Mouse (Mus musculus) heart, embryonic 15.5 days (tissue): ENCODE measurements around the gene Acadsb. TPM values are rescaled to one million over a fixed set of nuclear protein-coding genes. Genes with fewer than 3 reads are reported as not detected.
"Not testable (repeated sequence)": the region's sequence is repeated elsewhere in the genome, so short reads cannot be mapped to it uniquely, and the experiment has no call there.

Experiments
- ATAC-seq: fragments of 200-750 bp; cut with Nextera tagmentation; replicated peaks from 2 replicates; pipeline ENCODE4 v1.8.0; 2017; ENCODE audit warnings: low read depth, moderate TSS enrichment; ENCODE audit not compliant: insufficient number of reproducible peaks, insufficient read depth, low FRiP score
- H3K27ac ChIP-seq: fragments of 300-500 bp; sonication (generic); 2 replicates; pipeline ENCODE4 v1.5.1; 2015; ENCODE audit warnings: mild to moderate bottlenecking, inconsistent platforms
- H3K27me3 ChIP-seq: fragments of 300-500 bp; sonication (generic); 2 replicates; pipeline ENCODE4 v1.6.1; 2015; ENCODE audit warnings: inconsistent platforms
- H3K36me3 ChIP-seq: fragments of 300-500 bp; sonication (generic); 2 replicates; pipeline ENCODE4 v1.6.1; 2015; ENCODE audit warnings: mild to moderate bottlenecking, inconsistent platforms
- H3K4me1 ChIP-seq: fragments of 300-500 bp; sonication (generic); replicated peaks from 2 replicates; pipeline ENCODE4 v1.6.1; 2015; ENCODE audit warnings: inconsistent platforms
- H3K4me2 ChIP-seq: fragments of 300-500 bp; sonication (generic); 2 replicates; pipeline ENCODE4 v1.6.1; 2015; ENCODE audit warnings: inconsistent platforms, mild to moderate bottlenecking, moderate library complexity
- H3K4me3 ChIP-seq: fragments of 300-500 bp; sonication (generic); 2 replicates; pipeline ENCODE4 v1.5.1; 2015; ENCODE audit warnings: mild to moderate bottlenecking, inconsistent platforms
- H3K9ac ChIP-seq: fragments of 300-500 bp; sonication (generic); 2 replicates; pipeline ENCODE4 v1.6.1; 2015; ENCODE audit warnings: mild to moderate bottlenecking, inconsistent platforms
- H3K9me3 ChIP-seq: fragments of 300-500 bp; sonication (generic); replicated peaks from 2 replicates; pipeline ENCODE4 v1.6.1; 2016; ENCODE audit warnings: inconsistent platforms
- WGBS: fragments of 180-500 bp; shearing (Covaris S2); methylation state at CpG from one replicate; pipeline ENCODE4 v1.1.7; 2015; ENCODE audit warnings: mixed read lengths; 5-methylcytosine and 5-hydroxymethylcytosine counted together
- polyA plus RNA-seq: library from polyadenylated mRNA; unstranded; fragments of >200 nt; fragmentation: Nextera tagmentation; extraction: Ambion mirVana; gene quantifications from 2 replicates; pipeline ENCODE4 v1.2.1, GENCODE M21; 2015

Gene Acadsb
- polyA plus RNA-seq, result 93.0 and 94.9 TPM in 2 replicates

- Histone ChIP-seq H3K4me1 (peaks cover 18% of the 10 kb centered on the region), H3K9me3 (no peaks in the 10 kb centered on the region), H3K4me2 (peak within 1 kb of the TSS; percentile 68), H3K27me3 (no peaks in the 10 kb centered on the region), H3K9ac (peak within 1 kb of the TSS; percentile 93), H3K27ac (peak within 1 kb of the TSS; percentile 80), H3K4me3 (peak within 1 kb of the TSS; percentile 91), H3K36me3 (no peaks in the 10 kb centered on the region)
- ATAC-seq, result peak; percentile 98
- under 1% methylated on average over 42 of the region's 42 CpGs for WGBS
These were observed at the start of gene Acadsb, which contains the start of gene Ikzf5 for GRCm38 (mm10) chr7:131410416-131411058. TSS of gene Acadsb (plus strand) at chr7:131410601. TSS of gene Ikzf5 (minus strand) at chr7:131410521.

- peak overlapping the region; percentile 97 for H3K27ac ChIP-seq
- H3K4me2 ChIP-seq, result peak overlapping the region; percentile 93
- peaks cover 16% of the 10 kb centered on the region for H3K4me1 ChIP-seq
- peak; percentile 64 for ATAC-seq
- H3K9me3 ChIP-seq, result no peaks in the 10 kb centered on the region
- H3K36me3 ChIP-seq, result peaks cover 20% of the 10 kb centered on the region
- peak overlapping the region; percentile 86 for H3K4me3 ChIP-seq
- peak overlapping the region; percentile 88 for H3K9ac ChIP-seq
- H3K27me3 ChIP-seq, result no peaks in the 10 kb centered on the region
- WGBS, result under 1% methylated on average over 35 of the region's 35 CpGs
These were observed 48.2 kb upstream of the Acadsb start for GRCm38 (mm10) chr7:131362269-131362614.

GRCm38 (mm10) chr7:131362615-131363300, 47.6 kb upstream of the Acadsb start, which contains the start of gene 2310057M21Rik:
TSS of gene 2310057M21Rik (minus strand) at chr7:131362759.
- peak; percentile 97 for ATAC-seq
- Histone ChIP-seq H3K4me2 (peak within 1 kb of the TSS; percentile 93), H3K4me3 (peak within 1 kb of the TSS; percentile 86), H3K4me1 (peaks cover 16% of the 10 kb centered on the region), H3K36me3 (peaks cover 16% of the 10 kb centered on the region), H3K9me3 (no peaks in the 10 kb centered on the region), H3K9ac (peak within 1 kb of the TSS; percentile 88), H3K27ac (peak within 1 kb of the TSS; percentile 97), H3K27me3 (no peaks in the 10 kb centered on the region)
- under 1% methylated on average over 55 of the region's 55 CpGs for WGBS

GRCm38 (mm10) chr7:131364131-131364530, 46.3 kb upstream of the Acadsb start:
- H3K4me1 ChIP-seq, result peaks cover 16% of the 10 kb centered on the region
- ATAC-seq, result no peak
- H3K9me3 ChIP-seq, result no peaks in the 10 kb centered on the region
- H3K4me3 ChIP-seq, result no peak overlapping the region
- 82% methylated on average over 8 of the region's 8 CpGs for WGBS
- H3K4me2 ChIP-seq, result no peak overlapping the region
- H3K27ac ChIP-seq, result no peak overlapping the region
- peaks cover 2% of the 10 kb centered on the region; the same call in 1 of the 2 replicates for H3K36me3 ChIP-seq
- no peaks in the 10 kb centered on the region for H3K27me3 ChIP-seq
- H3K9ac ChIP-seq, result no peak overlapping the region

- Histone ChIP-seq H3K36me3 (peaks cover 10% of the 10 kb centered on the region), H3K9me3 (no peaks in the 10 kb centered on the region), H3K4me2 (peak within 1 kb of the TSS; percentile 65), H3K4me1 (peaks cover 11% of the 10 kb centered on the region), H3K27me3 (no peaks in the 10 kb centered on the region), H3K4me3 (peak within 1 kb of the TSS; percentile 66), H3K9ac (peak within 1 kb of the TSS; percentile 84), H3K27ac (peak within 1 kb of the TSS; percentile 98)
- WGBS, result 4% methylated on average over 47 of the region's 47 CpGs
- ATAC-seq, result peak; percentile 92
These were observed 39.5 kb upstream of the Acadsb start, which contains the start of gene Pstk for GRCm38 (mm10) chr7:131370648-131371469. TSS of gene Pstk (plus strand) at chr7:131371141.

- H3K4me1 ChIP-seq, result peaks cover 11% of the 10 kb centered on the region
- H3K27ac ChIP-seq, result peak overlapping the region; percentile 98
- peak overlapping the region; percentile 66 for H3K4me3 ChIP-seq
- H3K36me3 ChIP-seq, result peaks cover 10% of the 10 kb centered on the region
- H3K4me2 ChIP-seq, result peak overlapping the region; percentile 65
- 4% methylated on average over 9 of the region's 9 CpGs for WGBS
- H3K9ac ChIP-seq, result peak overlapping the region; percentile 84
- no peaks in the 10 kb centered on the region for H3K27me3 ChIP-seq
- no peaks in the 10 kb centered on the region for H3K9me3 ChIP-seq
- no peak for ATAC-seq
These were observed 38.9 kb upstream of the Acadsb start for GRCm38 (mm10) chr7:131371470-131371860.

- H3K4me1 ChIP-seq, result peaks cover 11% of the 10 kb centered on the region
- peak overlapping the region; percentile 65 for H3K4me2 ChIP-seq
- 61% methylated on average over 9 of the region's 9 CpGs for WGBS
- peak overlapping the region; percentile 66 for H3K4me3 ChIP-seq
- peak overlapping the region; percentile 98 for H3K27ac ChIP-seq
- H3K9me3 ChIP-seq, result no peaks in the 10 kb centered on the region
- ATAC-seq, result no peak
- no peaks in the 10 kb centered on the region for H3K27me3 ChIP-seq
- peak overlapping the region; percentile 84 for H3K9ac ChIP-seq
- H3K36me3 ChIP-seq, result peaks cover 10% of the 10 kb centered on the region
These were observed 38.3 kb upstream of the Acadsb start for GRCm38 (mm10) chr7:131371880-131372651.

- not testable (repeated sequence) for H3K27me3 ChIP-seq, H3K4me2 ChIP-seq, ATAC-seq, H3K4me3 ChIP-seq, H3K9me3 ChIP-seq, H3K9ac ChIP-seq, H3K27ac ChIP-seq, H3K4me1 ChIP-seq
- WGBS, result 82% methylated on average over 7 of the region's 7 CpGs
- H3K36me3 ChIP-seq, result peaks cover 23% of the 10 kb centered on the region
These were observed 18.6 kb upstream of the Acadsb start for GRCm38 (mm10) chr7:131391761-131392160.

- ATAC-seq, result no peak
- H3K36me3 ChIP-seq, result no peaks in the 10 kb centered on the region
- H3K27ac ChIP-seq, result no peak overlapping the region
- no peaks in the 10 kb centered on the region for H3K9me3 ChIP-seq
- H3K4me1 ChIP-seq, result peaks cover 18% of the 10 kb centered on the region
- no peaks in the 10 kb centered on the region for H3K27me3 ChIP-seq
- H3K4me3 ChIP-seq, result peak overlapping the region; percentile 91
- H3K9ac ChIP-seq, result peak overlapping the region; percentile 93
- 8% methylated on average over 16 of the region's 16 CpGs for WGBS
- peak overlapping the region; percentile 68 for H3K4me2 ChIP-seq
These were observed 947 bp upstream of the Acadsb start for GRCm38 (mm10) chr7:131409321-131409987.

- Histone ChIP-seq H3K4me3 (peak overlapping the region; percentile 91), H3K4me1 (peaks cover 18% of the 10 kb centered on the region), H3K27me3 (no peaks in the 10 kb centered on the region), H3K4me2 (peak overlapping the region; percentile 68), H3K9me3 (no peaks in the 10 kb centered on the region), H3K36me3 (no peaks in the 10 kb centered on the region), H3K9ac (peak overlapping the region; percentile 93), H3K27ac (peak overlapping the region; percentile 70)
- WGBS, result 0% methylated on average over 38 of the region's 38 CpGs
- peak; percentile 50 for ATAC-seq
These were observed 414 bp upstream of the Acadsb start for GRCm38 (mm10) chr7:131409988-131410385.
